In the genomic region with DNA sequence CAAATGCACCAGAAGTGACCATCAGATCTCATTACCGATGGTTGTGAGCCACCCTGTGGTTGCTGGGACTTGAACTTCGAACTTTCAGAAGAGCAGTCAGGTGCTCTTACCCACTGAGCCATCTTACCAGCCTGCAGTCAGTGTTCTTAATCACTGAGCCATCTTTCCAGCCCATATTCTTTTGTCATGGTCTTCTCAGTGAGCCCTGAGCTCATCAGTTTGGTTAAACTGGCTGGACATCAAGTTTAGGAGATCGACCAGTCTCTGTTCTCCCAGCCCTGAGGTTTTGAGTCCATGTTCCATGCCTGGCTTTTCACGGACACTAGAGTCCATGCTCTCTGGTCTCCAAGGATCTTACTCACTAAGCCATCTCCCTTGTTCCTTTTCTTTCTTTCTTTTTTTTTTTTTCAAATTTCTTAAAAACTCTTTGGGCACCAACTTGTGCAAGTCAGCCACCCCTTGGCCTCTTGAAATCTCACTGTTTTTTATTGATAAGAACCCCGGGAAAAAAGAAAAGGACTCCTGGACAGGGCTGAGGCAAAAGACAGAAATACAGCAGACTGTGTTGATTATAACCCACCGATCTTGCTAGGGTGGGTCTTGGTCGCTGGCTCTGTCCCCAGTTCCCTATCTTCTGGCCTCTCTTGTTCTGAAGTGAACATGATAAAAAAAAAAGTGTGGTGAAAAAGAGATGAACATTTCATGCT, we compare ENCODE assay signal across 22 mouse cellular contexts. TPM values are rescaled to one million over a fixed set of nuclear protein-coding genes. Genes with fewer than 3 reads are reported as not detected.
DNase-seq lines count a peak whose midpoint lies in the region; ATAC-seq and TF ChIP-seq lines count a peak whose summit lies in the region.
"Not testable (repeated sequence)": the region's sequence is repeated elsewhere in the genome, so short reads cannot be mapped to it uniquely, and the experiment has no call there.
"Had no signal": no experiment of that assay in that cellular context is flagged by ENCODE, and none has a peak within 500 bp of the region (broad histone marks: within the 10 kb centered on the region; RNA-seq: fewer than 3 reads in every experiment).

No protein-coding gene starts in this region.

- WGBS in liver, embryonic 11.5 days: 74% methylated on average over 5 of the region's 7 CpGs
- 47% methylated on average over 5 of the region's 7 CpGs for WGBS in liver, embryonic 14.5 days (ENCODE audit: insufficient replicate concordance)
- WGBS in liver, postnatal 0 days (ENCODE audit: insufficient replicate concordance): 48% methylated on average over 5 of the region's 7 CpGs
- 85% methylated on average over 5 of the region's 7 CpGs for WGBS in midbrain, embryonic 11.5 days

- H3K9me3 ChIP-seq in MEL (replicated peaks; ENCODE audit: insufficient read depth, low read length); liver, embryonic 11.5 days (ENCODE audit: control insufficient read depth, low read length); liver, embryonic 14.5 days (ENCODE audit: control insufficient read depth, low read length); liver, postnatal 0 days (ENCODE audit: low read length); midbrain, embryonic 11.5 days (ENCODE audit: control insufficient read depth, low read length): not testable (repeated sequence)

- not testable (repeated sequence) for H3K79me2 ChIP-seq in MEL (ENCODE audit: control insufficient read depth, insufficient read depth, low read length, poor library complexity)

- peaks cover 0 to 17% of the 10 kb centered on the region in 2 experiments; a peak in 2 of 4 replicates for H3K36me3 ChIP-seq in MEL (ENCODE audit: control insufficient read depth in 1 of 2, insufficient read depth in 2 of 2, low read length in 2 of 2)
- not testable (repeated sequence) for H3K36me3 ChIP-seq in liver, embryonic 11.5 days (ENCODE audit: control insufficient read depth, insufficient read depth, low read length); liver, embryonic 14.5 days (replicated peaks; ENCODE audit: control insufficient read depth, insufficient read depth, low read depth); liver, postnatal 0 days (replicated peaks; ENCODE audit: insufficient read depth, low read length); midbrain, embryonic 11.5 days (ENCODE audit: control insufficient read depth, insufficient read depth, low read length)

- peak overlapping the region; percentile 96 for H3K27ac ChIP-seq in MEL (ENCODE audit: control insufficient read depth, low read depth, low read length)
- peak overlapping the region; percentile 90 for H3K27ac ChIP-seq in liver, embryonic 11.5 days (ENCODE audit: low read depth, low read length)
- peak overlapping the region; percentile 91 for H3K27ac ChIP-seq in liver, embryonic 14.5 days
- H3K27ac ChIP-seq in liver, postnatal 0 days (ENCODE audit: low read depth): peak overlapping the region; percentile 90
- H3K27ac ChIP-seq in midbrain, embryonic 11.5 days (ENCODE audit: low read depth, low read length): not testable (repeated sequence)

- TF ChIP-seq EP300 in MEL (IDR thresholded peaks at IDR 0.05; ENCODE audit: low read depth in 1 of 2, low read length in 2 of 2): peak in 1 of 2 experiments; percentile 68; a peak in 3 of 4 replicates
- TF ChIP-seq EP300 in liver, embryonic 14.5 days (IDR thresholded peaks at IDR 0.05; ENCODE audit: low read depth): 0 out of 2 replicates have a peak, but pooled peaks have one; percentile 23
- TF ChIP-seq EP300 in liver, postnatal 0 days (IDR thresholded peaks at IDR 0.05; ENCODE audit: low read depth): peak; percentile 55; the same call in 1 of the 2 replicates

- peak; percentile 63 for DNase-seq in MEL (ENCODE audit: low read depth, low spot score)
- DNase-seq in heart, adult 11 months: peak; percentile 13
- DNase-seq in liver, embryonic 11.5 days (ENCODE audit: low spot score): peak; percentile 25
- DNase-seq in liver, embryonic 14.5 days (ENCODE audit: low read depth in 3 of 3, low spot score in 3 of 3): not testable (repeated sequence)
- peak; percentile 14 for DNase-seq in liver, postnatal 0 days
- DNase-seq in midbrain, embryonic 11.5 days (ENCODE audit: low spot score, missing footprints): peak; percentile 54

- H3K27me3 ChIP-seq in MEL (ENCODE audit: control insufficient read depth in 1 of 2, insufficient read depth in 2 of 2, low read length in 2 of 2); liver, embryonic 11.5 days (replicated peaks; ENCODE audit: control insufficient read depth, insufficient read depth, low read length); liver, embryonic 14.5 days (ENCODE audit: control insufficient read depth, insufficient read depth, low read length); liver, postnatal 0 days (ENCODE audit: insufficient read depth, low read length); midbrain, embryonic 11.5 days (ENCODE audit: control insufficient read depth, insufficient read depth, low read length): not testable (repeated sequence)

- peak overlapping the region; percentile 39 for H3K4me2 ChIP-seq in liver, embryonic 11.5 days
- peak overlapping the region; percentile 47 for H3K4me2 ChIP-seq in liver, embryonic 14.5 days (ENCODE audit: low read depth)
- not testable (repeated sequence) for H3K4me2 ChIP-seq in liver, postnatal 0 days (ENCODE audit: low read depth, low read length); midbrain, embryonic 11.5 days

- peaks cover 12 to 22% of the 10 kb centered on the region in 2 experiments; a peak in 3 of 4 replicates for H3K4me1 ChIP-seq in MEL (ENCODE audit: control insufficient read depth in 1 of 2, insufficient read depth in 2 of 2, low read length in 2 of 2)
- H3K4me1 ChIP-seq in liver, embryonic 11.5 days (replicated peaks; ENCODE audit: control insufficient read depth, insufficient read depth, low read length); midbrain, embryonic 11.5 days (ENCODE audit: control insufficient read depth, insufficient read depth, low read length): not testable (repeated sequence)
- H3K4me1 ChIP-seq in liver, embryonic 14.5 days (replicated peaks; ENCODE audit: control insufficient read depth in 2 of 2, insufficient read depth in 2 of 2, low read length in 1 of 2): peaks cover 25 to 27% of the 10 kb centered on the region in 2 experiments
- peaks cover 27% of the 10 kb centered on the region for H3K4me1 ChIP-seq in liver, postnatal 0 days (ENCODE audit: insufficient read depth)

- peak overlapping the region; percentile 32 for H3K9ac ChIP-seq in MEL (ENCODE audit: control insufficient read depth, low read depth, low read length, poor library complexity, severe bottlenecking)
- H3K9ac ChIP-seq in liver, embryonic 11.5 days (ENCODE audit: low read depth, low read length); midbrain, embryonic 11.5 days (ENCODE audit: low read length): not testable (repeated sequence)
- peak overlapping the region; percentile 48 for H3K9ac ChIP-seq in liver, embryonic 14.5 days (replicated peaks)
- H3K9ac ChIP-seq in liver, postnatal 0 days (replicated peaks): 0 out of 2 replicates have a peak overlapping the region, but pooled peaks have one; percentile 8

- TF ChIP-seq RAD21 in MEL (IDR thresholded peaks at IDR 0.05; ENCODE audit: low read depth, low read length): not testable (repeated sequence)

- not testable (repeated sequence) for TF ChIP-seq CTCF in MEL (IDR thresholded peaks at IDR 0.05 in 2 of 3, conservative IDR thresholded peaks at IDR 0.05 in 1 of 3; ENCODE audit: control insufficient read depth in 1 of 3, insufficient read depth in 1 of 3, low read depth in 2 of 3, low read length in 3 of 3, poor library complexity in 1 of 3, severe bottlenecking in 1 of 3); liver, embryonic 14.5 days (IDR thresholded peaks at IDR 0.05; ENCODE audit: low read depth); liver, postnatal 0 days (IDR thresholded peaks at IDR 0.05; ENCODE audit: low read depth)

- ATAC-seq in common myeloid progenitor, adult 5-6 weeks (replicated peaks; ENCODE audit: low read depth, poor library complexity, severe bottlenecking): peak; percentile 60; the same call in 1 of the 2 replicates
- ATAC-seq in liver, embryonic 11.5 days (replicated peaks; ENCODE audit: low FRiP score): peak; percentile 81
- ATAC-seq in liver, embryonic 14.5 days (ENCODE audit: insufficient read depth): peak; percentile 73
- ATAC-seq in liver, postnatal 0 days: peak; percentile 22
- ATAC-seq in midbrain, embryonic 11.5 days (ENCODE audit: low FRiP score): not testable (repeated sequence)

- peak overlapping the region; percentile 0 to 35; a peak in 2 of 4 replicates for H3K4me3 ChIP-seq in MEL (ENCODE audit: control insufficient read depth in 1 of 2, insufficient read depth in 1 of 2, low read depth in 2 of 2, low read length in 2 of 2)
- not testable (repeated sequence) for H3K4me3 ChIP-seq in liver, embryonic 11.5 days (ENCODE audit: low read depth, low read length); liver, embryonic 14.5 days (ENCODE audit: insufficient read depth in 1 of 2, low read depth in 2 of 2, low read length in 2 of 2); liver, postnatal 0 days (ENCODE audit: low read depth, low read length); midbrain, embryonic 11.5 days (ENCODE audit: low read depth, low read length)

- not testable (repeated sequence) for TF ChIP-seq POLR2A in MEL (IDR thresholded peaks at IDR 0.05; ENCODE audit: control insufficient read depth in 1 of 2, insufficient read depth in 1 of 2, low read depth in 1 of 2, low read length in 2 of 2, poor library complexity in 1 of 2)

RNA-seq across cellular contexts. Expression of a gene that starts 18.4 kb away (rescaled TPM):
- total RNA-seq in MEL (2012; rRNA removed): not detected in 2 replicates
- polyA plus RNA-seq in MEL (2012; ENCODE audit: insufficient read depth in 1 of 2, insufficient read length in 2 of 2, low read depth in 1 of 2, low replicate concordance in 2 of 2, missing spikeins in 1 of 2): not detected
- not detected in 2 replicates for total RNA-seq in common myeloid progenitor, adult 5-6 weeks (2017)
- 2.5 and 3.5 TPM in 2 replicates for polyA plus RNA-seq in liver, embryonic 11.5 days (2014; fragmentation: Nextera tagmentation; extraction: Ambion mirVana)
- 28.7 and 29.2 TPM in 2 replicates for polyA plus RNA-seq in liver, embryonic 14.5 days (2012; rRNA removed)
- polyA plus RNA-seq in liver, embryonic 14.5 days (2014; fragmentation: Nextera tagmentation; extraction: Ambion mirVana): 26.7 and 37.0 TPM in 2 replicates
- 638 and 713 TPM in 2 replicates for polyA plus RNA-seq in liver, postnatal 0 days (2015; fragmentation: Nextera tagmentation; extraction: Ambion mirVana)
- not detected in 2 replicates for polyA plus RNA-seq in midbrain, embryonic 11.5 days (2014; fragmentation: Nextera tagmentation; extraction: Ambion mirVana)
- total RNA-seq: ES-E14; gastrocnemius, postnatal 25 days; heart, adult 2 months; heart, postnatal 25 days; hematopoietic stem cell, adult 5-6 weeks had no signal
- polyA plus RNA-seq: brain, embryonic 14.5 days; embryonic facial prominence, embryonic 11.5 days; embryonic facial prominence, embryonic 14.5 days; forebrain, embryonic 12.5 days; forebrain, embryonic 15.5 days; heart, embryonic 11.5 days; heart, embryonic 14.5 days; heart, postnatal 0 days; hindbrain, embryonic 12.5 days; hindbrain, embryonic 15.5 days had no signal

RNA-seq across cellular contexts. Expression of a gene that starts 31.8 kb away (rescaled TPM):
- 28.4 and 32.0 TPM in 2 replicates for total RNA-seq in MEL (2012; rRNA removed)
- polyA plus RNA-seq in MEL (2012; ENCODE audit: insufficient read depth in 1 of 2, insufficient read length in 2 of 2, low read depth in 1 of 2, low replicate concordance in 2 of 2, missing spikeins in 1 of 2): 10 to 100 TPM in 1 of 2 experiments, not detected in 1; 54.6 TPM
- 27.1 and 44.4 TPM in 2 replicates for total RNA-seq in common myeloid progenitor, adult 5-6 weeks (2017)
- polyA plus RNA-seq in liver, embryonic 11.5 days (2014; fragmentation: Nextera tagmentation; extraction: Ambion mirVana): 103 TPM in 2 replicates
- polyA plus RNA-seq in liver, embryonic 14.5 days (2012; rRNA removed): 17.4 and 26.6 TPM in 2 replicates
- 51.4 and 55.1 TPM in 2 replicates for polyA plus RNA-seq in liver, embryonic 14.5 days (2014; fragmentation: Nextera tagmentation; extraction: Ambion mirVana)
- 116 and 120 TPM in 2 replicates for polyA plus RNA-seq in liver, postnatal 0 days (2015; fragmentation: Nextera tagmentation; extraction: Ambion mirVana)
- polyA plus RNA-seq in midbrain, embryonic 11.5 days (2014; fragmentation: Nextera tagmentation; extraction: Ambion mirVana): 59.6 and 60.7 TPM in 2 replicates

RNA-seq across cellular contexts. Expression of a gene that starts 50.9 kb away (rescaled TPM):
- total RNA-seq in MEL (2012; rRNA removed): 0.82 and 1.4 TPM in 2 replicates
- 1 to 10 TPM in 1 of 2 experiments, not detected in 1; 3.6 TPM for polyA plus RNA-seq in MEL (2012; ENCODE audit: insufficient read depth in 1 of 2, insufficient read length in 2 of 2, low read depth in 1 of 2, low replicate concordance in 2 of 2, missing spikeins in 1 of 2)
- total RNA-seq in common myeloid progenitor, adult 5-6 weeks (2017): not detected in 2 replicates
- polyA plus RNA-seq in liver, embryonic 11.5 days (2014; fragmentation: Nextera tagmentation; extraction: Ambion mirVana): 0.12 and 0.40 TPM in 2 replicates
- polyA plus RNA-seq in liver, embryonic 14.5 days (2012; rRNA removed): 0.11 and 0.16 TPM in 2 replicates
- 0.10 TPM in 1 of 2 replicates, not detected in the other for polyA plus RNA-seq in liver, embryonic 14.5 days (2014; fragmentation: Nextera tagmentation; extraction: Ambion mirVana)
- polyA plus RNA-seq in liver, postnatal 0 days (2015; fragmentation: Nextera tagmentation; extraction: Ambion mirVana): 0.06 and 0.21 TPM in 2 replicates
- polyA plus RNA-seq in midbrain, embryonic 11.5 days (2014; fragmentation: Nextera tagmentation; extraction: Ambion mirVana): 4.7 and 5.5 TPM in 2 replicates
- total RNA-seq: hematopoietic stem cell, adult 5-6 weeks had no signal

RNA-seq across cellular contexts. Expression of a gene that starts 59.0 kb away (rescaled TPM):
- total RNA-seq in MEL (2012; rRNA removed): 3.0 and 4.1 TPM in 2 replicates
- 10 to 100 TPM in 1 of 2 experiments, not detected in 1; 23.5 TPM for polyA plus RNA-seq in MEL (2012; ENCODE audit: insufficient read depth in 1 of 2, insufficient read length in 2 of 2, low read depth in 1 of 2, low replicate concordance in 2 of 2, missing spikeins in 1 of 2)
- total RNA-seq in common myeloid progenitor, adult 5-6 weeks (2017): 6.3 and 7.7 TPM in 2 replicates
- 7.9 and 9.6 TPM in 2 replicates for polyA plus RNA-seq in liver, embryonic 11.5 days (2014; fragmentation: Nextera tagmentation; extraction: Ambion mirVana)
- polyA plus RNA-seq in liver, embryonic 14.5 days (2012; rRNA removed): 2.3 and 2.7 TPM in 2 replicates
- 3.3 and 4.3 TPM in 2 replicates for polyA plus RNA-seq in liver, embryonic 14.5 days (2014; fragmentation: Nextera tagmentation; extraction: Ambion mirVana)
- polyA plus RNA-seq in liver, postnatal 0 days (2015; fragmentation: Nextera tagmentation; extraction: Ambion mirVana): 3.6 and 4.3 TPM in 2 replicates
- 9.8 and 10.0 TPM in 2 replicates for polyA plus RNA-seq in midbrain, embryonic 11.5 days (2014; fragmentation: Nextera tagmentation; extraction: Ambion mirVana)

Comparison
In these comparisons a context has a peak if more than half of its experiments do, and no peak if none do; other contexts are left out.
1. RNA of a gene that starts 18.4 kb away (polyA plus RNA-seq): 638 to 713 TPM in liver, postnatal 0 days; 26.7 to 37.0 TPM in liver, embryonic 14.5 days, 2.5 to 3.5 TPM in liver, embryonic 11.5 days, not detected in MEL and not detected in midbrain, embryonic 11.5 days; every median in the first group is over 10 times any median in the second.